Mouse (Mus musculus) cerebellum, adult 2 months (tissue): ENCODE measurements around the gene Emilin2. TPM values are rescaled to one million over a fixed set of nuclear protein-coding genes. Genes with fewer than 3 reads are reported as not detected.

Source experiments
- DNase-seq, 2 experiments: peaks; one replicate each; pipeline ENCODE4 v3.0.0; 2021
- H3K27ac ChIP-seq: fragments of 200-500 bp; 2 replicates; pipeline ENCODE4 v1.5.1; 2012; ENCODE audit warnings: low read length, control low read depth, inconsistent platforms; ENCODE audit not compliant: insufficient read depth
- H3K27me3 ChIP-seq: fragments of 200-500 bp; 2 replicates; pipeline ENCODE4 v1.6.1; 2012; ENCODE audit warnings: inconsistent platforms, mild to moderate bottlenecking, low read length, moderate library complexity; ENCODE audit not compliant: control insufficient read depth, insufficient read depth
- H3K4me1 ChIP-seq: fragments of 200-500 bp; 2 replicates; pipeline ENCODE4 v1.6.1; 2011; ENCODE audit warnings: low read length; ENCODE audit not compliant: control insufficient read depth, insufficient read depth
- H3K4me3 ChIP-seq: fragments of 200-500 bp; replicated peaks from 2 replicates; pipeline ENCODE3; 2011; ENCODE audit warnings: mild to moderate bottlenecking, low read depth, low read length, control low read depth; ENCODE audit not compliant: insufficient read depth
- CTCF ChIP-seq: fragments of 200-500 bp; IDR thresholded peaks from 2 replicates; pipeline ENCODE4 v1.5.1; 2011; ENCODE audit warnings: low read depth, mild to moderate bottlenecking, control low read depth, low read length, moderate library complexity, borderline replicate concordance; ENCODE audit not compliant: insufficient read depth
- POLR2A ChIP-seq: fragments of 200-500 bp; IDR thresholded peaks from 2 replicates; pipeline ENCODE4 v1.6.1; 2011; ENCODE audit warnings: low read length, control low read depth, borderline replicate concordance; ENCODE audit not compliant: insufficient read depth
- WGBS: fragments of 180-500 bp; shearing (Covaris S2); methylation state at CpG from one replicate; pipeline ENCODE4 v1.1.7; 2018; 5-methylcytosine and 5-hydroxymethylcytosine counted together
- polyA plus RNA-seq: library from polyadenylated mRNA; depleted of rRNA; stranded (reverse); fragments of >200 nt; gene quantifications from 2 replicates; pipeline ENCODE4 v1.2.3, GENCODE M21; 2012

Gene Emilin2
- polyA plus RNA-seq, 1 experiment, result 4.5 TPM

DNA sequence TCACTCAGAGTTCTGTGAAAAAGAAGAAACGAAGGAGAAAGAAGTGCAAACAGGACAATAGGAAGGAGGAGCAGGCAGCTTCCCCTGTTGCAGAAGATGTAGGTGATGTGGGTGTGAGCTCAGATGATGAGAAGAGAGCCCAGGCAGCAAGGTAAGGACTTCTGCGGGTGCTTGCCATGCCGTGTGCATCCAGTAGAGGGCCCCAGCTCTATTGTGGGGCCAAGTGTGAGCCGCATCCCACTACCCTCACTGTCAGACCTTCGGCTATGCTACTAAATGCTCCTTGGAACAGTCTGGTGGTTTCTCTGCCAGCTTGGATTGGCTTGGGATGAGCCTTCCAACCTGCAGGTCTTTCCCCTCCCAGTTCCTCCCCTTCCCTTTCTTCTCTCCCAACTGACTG, 86.7 kb downstream of the Emilin2 start:
- TF ChIP-seq POLR2A (no peak), CTCF (peak; percentile 43; the same call in 1 of the 2 replicates)
- DNase-seq, result peak; percentile 10 to 20
- no peak overlapping the region for H3K27ac ChIP-seq
- H3K4me1 ChIP-seq, result no peaks in the 10 kb centered on the region; the same call in 1 of the 2 replicates
- H3K4me3 ChIP-seq, result no peak overlapping the region
- WGBS, result 15% methylated on average over 5 of the region's 5 CpGs
- no peaks in the 10 kb centered on the region for H3K27me3 ChIP-seq

DNA sequence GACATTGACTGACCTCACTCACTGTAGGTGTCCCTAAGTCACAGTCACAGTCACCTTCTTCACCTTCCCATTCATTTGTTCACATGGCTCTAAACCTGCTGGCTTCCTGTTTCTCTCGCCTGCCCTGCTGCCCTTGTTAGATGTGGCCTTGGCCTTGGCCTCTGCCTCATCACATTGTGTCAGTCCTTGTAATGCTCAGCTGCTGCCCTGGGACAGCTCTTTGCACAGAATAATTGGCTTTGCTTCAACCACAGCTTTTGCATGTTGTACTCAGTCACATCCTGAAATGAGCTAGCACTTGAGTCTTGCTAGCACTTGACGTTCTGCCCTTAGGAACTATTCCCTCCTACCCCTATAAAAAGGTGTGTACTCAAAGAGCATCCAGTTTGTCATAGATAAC, 87.3 kb downstream of the Emilin2 start:
- H3K27ac ChIP-seq, result no peak overlapping the region
- no peaks in the 10 kb centered on the region for H3K27me3 ChIP-seq
- WGBS, result 69% methylated on average over 2 of the region's 2 CpGs
- no peak overlapping the region for H3K4me3 ChIP-seq
- no peak for TF ChIP-seq POLR2A
- TF ChIP-seq CTCF, result no peak
- no peaks in the 10 kb centered on the region; the same call in 1 of the 2 replicates for H3K4me1 ChIP-seq
- no peak for DNase-seq

- no peaks in the 10 kb centered on the region; the same call in 1 of the 2 replicates for H3K4me1 ChIP-seq
- DNase-seq, result no peak
- no peaks in the 10 kb centered on the region for H3K27me3 ChIP-seq
- no peak overlapping the region for H3K27ac ChIP-seq
- no peak for TF ChIP-seq CTCF
- TF ChIP-seq POLR2A, result no peak
- WGBS, result 84% methylated on average over 5 of the region's 5 CpGs
- H3K4me3 ChIP-seq, result no peak overlapping the region
These were observed 88.1 kb downstream of the Emilin2 start for GRCm38 (mm10) chr17:71223676-71224075.

- H3K4me1 ChIP-seq, result no peaks in the 10 kb centered on the region; the same call in 1 of the 2 replicates
- no peak for TF ChIP-seq POLR2A
- TF ChIP-seq CTCF, result no peak
- no peak for DNase-seq
- WGBS, result 93% methylated on average over 3 of the region's 3 CpGs
- H3K27me3 ChIP-seq, result no peaks in the 10 kb centered on the region
- no peak overlapping the region for H3K27ac ChIP-seq
- H3K4me3 ChIP-seq, result no peak overlapping the region
These were observed 90.4 kb downstream of the Emilin2 start for GRCm38 (mm10) chr17:71221383-71221782.

- no peaks in the 10 kb centered on the region for H3K27me3 ChIP-seq
- H3K4me3 ChIP-seq, result no peak overlapping the region
- WGBS, result 67% methylated on average over 5 of the region's 5 CpGs
- no peak for TF ChIP-seq CTCF
- TF ChIP-seq POLR2A, result no peak
- H3K27ac ChIP-seq, result no peak overlapping the region
- no peak for DNase-seq
- peaks cover 8% of the 10 kb centered on the region for H3K4me1 ChIP-seq
These were observed 94.6 kb downstream of the Emilin2 start for GRCm38 (mm10) chr17:71217111-71217685.

GRCm38 (mm10) chr17:71216263-71216662, 95.5 kb downstream of the Emilin2 start:
- Histone ChIP-seq H3K4me1 (peaks cover 8% of the 10 kb centered on the region), H3K27me3 (no peaks in the 10 kb centered on the region), H3K4me3 (no peak overlapping the region), H3K27ac (no peak overlapping the region)
- 99% methylated on average over 2 of the region's 2 CpGs for WGBS
- TF ChIP-seq CTCF (no peak), POLR2A (no peak)
- no peak for DNase-seq

GRCm38 (mm10) chr17:71215241-71215839, 96.4 kb downstream of the Emilin2 start:
- DNase-seq, result no peak
- Histone ChIP-seq H3K4me3 (no peak overlapping the region), H3K27ac (no peak overlapping the region), H3K4me1 (peaks cover 8% of the 10 kb centered on the region), H3K27me3 (no peaks in the 10 kb centered on the region)
- no peak for TF ChIP-seq CTCF
- TF ChIP-seq POLR2A, result no peak
- 76% methylated on average over 2 of the region's 2 CpGs for whole genome bisulfite sequencing
